Mouse (Mus musculus) stomach, embryonic 15.5 days (tissue): ENCODE measurements around the gene E130309D02Rik. TPM values are rescaled to one million over a fixed set of nuclear protein-coding genes. Genes with fewer than 3 reads are reported as not detected.

Source experiments
- ATAC-seq: fragments of 200-750 bp; cut with Nextera tagmentation; 2 replicates; pipeline ENCODE4 v1.8.0; 2017; ENCODE audit warnings: low read depth, moderate number of reproducible peaks, moderate TSS enrichment; ENCODE audit not compliant: insufficient read depth, low FRiP score
- H3K27ac ChIP-seq: fragments of 300-500 bp; sonication (generic); 2 replicates; pipeline ENCODE4 v1.5.1; 2015; ENCODE audit warnings: mild to moderate bottlenecking, inconsistent platforms
- H3K27me3 ChIP-seq: fragments of 300-500 bp; sonication (generic); replicated peaks from 2 replicates; pipeline ENCODE4 v1.6.1; 2015; ENCODE audit warnings: inconsistent platforms
- H3K36me3 ChIP-seq: fragments of 300-500 bp; sonication (generic); 2 replicates; pipeline ENCODE4 v1.6.1; 2015; ENCODE audit warnings: inconsistent platforms
- H3K4me1 ChIP-seq: fragments of 300-500 bp; sonication (generic); 2 replicates; pipeline ENCODE4 v1.6.1; 2015; ENCODE audit warnings: inconsistent platforms
- H3K4me2 ChIP-seq: fragments of 300-500 bp; sonication (generic); 2 replicates; pipeline ENCODE4 v1.6.1; 2015; ENCODE audit warnings: mild to moderate bottlenecking, inconsistent platforms
- H3K4me3 ChIP-seq: fragments of 300-500 bp; sonication (generic); replicated peaks from 2 replicates; pipeline ENCODE4 v1.5.1; 2015; ENCODE audit warnings: inconsistent platforms
- H3K9ac ChIP-seq: fragments of 300-500 bp; sonication (generic); 2 replicates; pipeline ENCODE4 v1.6.1; 2015; ENCODE audit warnings: inconsistent platforms
- H3K9me3 ChIP-seq: fragments of 300-500 bp; sonication (generic); 2 replicates; pipeline ENCODE4 v1.6.1; 2016; ENCODE audit warnings: inconsistent platforms
- WGBS: fragments of 180-500 bp; shearing (Covaris S2); methylation state at CpG from one replicate; pipeline ENCODE4 v1.1.7; 2015; 5-methylcytosine and 5-hydroxymethylcytosine counted together
- polyA plus RNA-seq: library from polyadenylated mRNA; unstranded; fragments of >200 nt; fragmentation: Nextera tagmentation; extraction: Ambion mirVana; gene quantifications from 2 replicates; pipeline ENCODE4 v1.2.1, GENCODE M21; 2015

Gene E130309D02Rik
- polyA plus RNA-seq, 1 experiment from 2014 or later: 32.6 TPM

GRCm38 (mm10) chr5:143335089-143335460, 19.9 kb upstream of the E130309D02Rik start:
- H3K9me3 ChIP-seq: no peaks in the 10 kb centered on the region
- H3K27me3 ChIP-seq: no peaks in the 10 kb centered on the region
- peaks cover under 1% of the 10 kb centered on the region; the same call in 1 of the 2 replicates for H3K4me1 ChIP-seq
- ATAC-seq: no peak
- H3K4me3 ChIP-seq: no peak overlapping the region
- H3K9ac ChIP-seq: no peak overlapping the region
- WGBS: 66% methylated on average over 7 of the region's 7 CpGs
- H3K36me3 ChIP-seq: no peaks in the 10 kb centered on the region
- H3K27ac ChIP-seq: no peak overlapping the region
- H3K4me2 ChIP-seq: no peak overlapping the region

GRCm38 (mm10) chr5:143334418-143335088, 19.4 kb upstream of the E130309D02Rik start:
- no peaks in the 10 kb centered on the region for H3K9me3 ChIP-seq
- peaks cover 6% of the 10 kb centered on the region; the same call in 1 of the 2 replicates for H3K4me1 ChIP-seq
- H3K27ac ChIP-seq: no peak overlapping the region
- H3K4me2 ChIP-seq: no peak overlapping the region
- no peak overlapping the region for H3K9ac ChIP-seq
- no peaks in the 10 kb centered on the region for H3K27me3 ChIP-seq
- WGBS: 67% methylated on average over 14 of the region's 14 CpGs
- H3K36me3 ChIP-seq: no peaks in the 10 kb centered on the region
- no peak for ATAC-seq
- no peak overlapping the region for H3K4me3 ChIP-seq

- H3K9me3 ChIP-seq: no peaks in the 10 kb centered on the region
- peak overlapping the region; percentile 27; the same call in 1 of the 2 replicates for H3K4me2 ChIP-seq
- no peak overlapping the region for H3K4me3 ChIP-seq
- no peak; the same call in 1 of the 2 replicates for ATAC-seq
- H3K27me3 ChIP-seq: no peaks in the 10 kb centered on the region
- 12% methylated on average over 5 of the region's 5 CpGs for WGBS
- H3K4me1 ChIP-seq: peaks cover 6% of the 10 kb centered on the region; the same call in 1 of the 2 replicates
- H3K36me3 ChIP-seq: no peaks in the 10 kb centered on the region
- no peak overlapping the region for H3K27ac ChIP-seq
- H3K9ac ChIP-seq: no peak overlapping the region
Measured at GRCm38 (mm10) chr5:143333872-143334271, 18.7 kb upstream of the E130309D02Rik start.

- Histone ChIP-seq H3K4me1 (peaks cover 20% of the 10 kb centered on the region), H3K27ac (peak within 1 kb of the TSS; percentile 61; the same call in 1 of the 2 replicates), H3K9ac (peak within 1 kb of the TSS; percentile 86), H3K27me3 (no peaks in the 10 kb centered on the region), H3K36me3 (peaks cover 26% of the 10 kb centered on the region), H3K9me3 (no peaks in the 10 kb centered on the region), H3K4me3 (peak within 1 kb of the TSS; percentile 96), H3K4me2 (peak within 1 kb of the TSS; percentile 90)
- WGBS: under 1% methylated on average over 57 of the region's 57 CpGs
- peak; percentile 72; the same call in 1 of the 2 replicates for ATAC-seq
Measured at GRCm38 (mm10) chr5:143328690-143329495, 13.7 kb upstream of the E130309D02Rik start, which contains the start of gene Zdhhc4. Gene Zdhhc4, minus strand, starts transcription at chr5:143329256.

- H3K4me3 ChIP-seq: no peak overlapping the region
- no peak overlapping the region for H3K4me2 ChIP-seq
- peaks cover 16% of the 10 kb centered on the region for H3K4me1 ChIP-seq
- H3K27me3 ChIP-seq: no peaks in the 10 kb centered on the region
- no peak for ATAC-seq
- no peak overlapping the region for H3K9ac ChIP-seq
- peaks cover 31% of the 10 kb centered on the region for H3K36me3 ChIP-seq
- H3K9me3 ChIP-seq: no peaks in the 10 kb centered on the region
- H3K27ac ChIP-seq: no peak overlapping the region
- WGBS: 85% methylated on average over 8 of the region's 8 CpGs
Measured at GRCm38 (mm10) chr5:143317288-143317610, 2.1 kb upstream of the E130309D02Rik start.

- H3K27me3 ChIP-seq: no peaks in the 10 kb centered on the region
- no peak overlapping the region for H3K27ac ChIP-seq
- H3K36me3 ChIP-seq: peaks cover 32% of the 10 kb centered on the region
- no peaks in the 10 kb centered on the region for H3K9me3 ChIP-seq
- no peak for ATAC-seq
- H3K9ac ChIP-seq: no peak overlapping the region
- 90% methylated on average over 5 of the region's 5 CpGs for WGBS
- H3K4me1 ChIP-seq: peaks cover 16% of the 10 kb centered on the region
- no peak overlapping the region for H3K4me3 ChIP-seq
- H3K4me2 ChIP-seq: no peak overlapping the region
Measured at GRCm38 (mm10) chr5:143316605-143317287, 1.6 kb upstream of the E130309D02Rik start.

GRCm38 (mm10) chr5:143315514-143315888, 341 bp upstream of the E130309D02Rik start:
- H3K27me3 ChIP-seq: no peaks in the 10 kb centered on the region
- no peak overlapping the region for H3K9ac ChIP-seq
- 13% methylated on average over 8 of the region's 8 CpGs for WGBS
- H3K4me2 ChIP-seq: peak overlapping the region; percentile 91
- peaks cover 16% of the 10 kb centered on the region for H3K4me1 ChIP-seq
- H3K9me3 ChIP-seq: no peaks in the 10 kb centered on the region
- peak; percentile 7; the same call in 1 of the 2 replicates for ATAC-seq
- H3K27ac ChIP-seq: no peak overlapping the region
- H3K36me3 ChIP-seq: peaks cover 45% of the 10 kb centered on the region
- H3K4me3 ChIP-seq: peak overlapping the region; percentile 91

- peak overlapping the region; percentile 87 for H3K27ac ChIP-seq
- H3K4me3 ChIP-seq: peak overlapping the region; percentile 91
- 1% methylated on average over 16 of the region's 16 CpGs for WGBS
- H3K9me3 ChIP-seq: no peaks in the 10 kb centered on the region
- H3K36me3 ChIP-seq: peaks cover 55% of the 10 kb centered on the region
- H3K27me3 ChIP-seq: no peaks in the 10 kb centered on the region
- H3K4me2 ChIP-seq: peak overlapping the region; percentile 91
- no peak for ATAC-seq
- peak overlapping the region; percentile 83 for H3K9ac ChIP-seq
- peaks cover 16% of the 10 kb centered on the region for H3K4me1 ChIP-seq
Measured at GRCm38 (mm10) chr5:143314183-143314729, 904 bp downstream of the E130309D02Rik start.

- Histone ChIP-seq H3K4me3 (no peak overlapping the region), H3K4me1 (peaks cover 16% of the 10 kb centered on the region), H3K27ac (no peak overlapping the region), H3K4me2 (no peak overlapping the region), H3K9ac (no peak overlapping the region), H3K9me3 (no peaks in the 10 kb centered on the region), H3K27me3 (no peaks in the 10 kb centered on the region), H3K36me3 (peaks cover 50% of the 10 kb centered on the region)
- no peak for ATAC-seq
- WGBS: 58% methylated on average over 8 of the region's 8 CpGs
Measured at GRCm38 (mm10) chr5:143311886-143312285, 3.3 kb downstream of the E130309D02Rik start.

- 89% methylated on average over 7 of the region's 7 CpGs for WGBS
- Histone ChIP-seq H3K27me3 (no peaks in the 10 kb centered on the region), H3K27ac (no peak overlapping the region), H3K36me3 (peaks cover 62% of the 10 kb centered on the region), H3K9ac (no peak overlapping the region), H3K9me3 (no peaks in the 10 kb centered on the region), H3K4me1 (peaks cover 16% of the 10 kb centered on the region), H3K4me3 (no peak overlapping the region), H3K4me2 (no peak overlapping the region)
- no peak for ATAC-seq
Measured at GRCm38 (mm10) chr5:143309916-143310315, 5.2 kb downstream of the E130309D02Rik start.

- no peak overlapping the region for H3K27ac ChIP-seq
- H3K9me3 ChIP-seq: no peaks in the 10 kb centered on the region
- no peak overlapping the region for H3K4me3 ChIP-seq
- no peak for ATAC-seq
- no peak overlapping the region for H3K9ac ChIP-seq
- 76% methylated on average over 5 of the region's 5 CpGs for WGBS
- peaks cover 9% of the 10 kb centered on the region for H3K4me1 ChIP-seq
- H3K27me3 ChIP-seq: no peaks in the 10 kb centered on the region
- H3K4me2 ChIP-seq: no peak overlapping the region
- peaks cover 69% of the 10 kb centered on the region for H3K36me3 ChIP-seq
Measured at GRCm38 (mm10) chr5:143308825-143309224, 6.3 kb downstream of the E130309D02Rik start.
